Comparison of ENCODE assay signal across 28 mouse cellular contexts in the genomic region with DNA sequence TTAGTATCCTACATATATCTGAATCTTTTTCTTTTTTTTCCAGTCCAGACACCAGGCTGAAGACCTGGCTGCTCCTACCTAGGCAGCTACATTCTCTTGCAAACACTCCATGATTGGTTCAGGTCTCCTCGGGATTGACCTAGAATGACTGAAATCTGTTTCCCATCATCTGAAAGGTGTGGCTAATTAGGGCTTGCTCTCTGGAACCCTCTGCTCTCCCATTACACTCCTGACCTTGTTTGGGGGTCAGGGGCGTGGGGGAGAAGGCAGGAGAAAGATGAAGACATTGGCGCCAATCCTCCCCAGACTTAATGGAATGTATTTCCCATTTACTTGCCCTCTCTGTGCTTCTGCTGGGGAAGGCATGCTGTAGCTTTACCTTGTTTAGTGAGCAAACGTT.
A peak's percentile ranks its signal among the peaks of the same experiment; 100 is the strongest.
DNase-seq lines count a peak whose midpoint lies in the region; ATAC-seq and TF ChIP-seq lines count a peak whose summit lies in the region.
"Had no signal": no experiment of that assay in that cellular context is flagged by ENCODE, and none has a peak within 500 bp of the region (broad histone marks: within the 10 kb centered on the region; RNA-seq: fewer than 3 reads in every experiment).

No protein-coding gene starts in this region.

- no peaks in the 10 kb centered on the region for H3K9me3 ChIP-seq in limb, embryonic 15.5 days
- no peaks in the 10 kb centered on the region for H3K9me3 ChIP-seq in forebrain, postnatal 0 days (ENCODE audit: low read length)
- H3K9me3 ChIP-seq: forebrain, embryonic 12.5 days; heart, embryonic 10.5 days; kidney, embryonic 15.5 days; liver, embryonic 13.5 days; neural tube, embryonic 12.5 days had no signal

- no peak overlapping the region for H3K9ac ChIP-seq in limb, embryonic 15.5 days
- no peak overlapping the region for H3K9ac ChIP-seq in forebrain, postnatal 0 days
- H3K9ac ChIP-seq: forebrain, embryonic 12.5 days; kidney, embryonic 15.5 days; liver, embryonic 13.5 days; neural tube, embryonic 12.5 days had no signal

- no peak for TF ChIP-seq CTCF in forebrain, postnatal 0 days (IDR thresholded peaks at IDR 0.05; ENCODE audit: low read depth)

- DNase-seq in ZHBTc4 (ENCODE audit: low read depth, low spot score), result peak; percentile 16
- peak; percentile 22 for DNase-seq in embryo, embryonic 9.5 days (ENCODE audit: extremely low spot score)
- DNase-seq in forelimb bud, embryonic 11.5 days (ENCODE audit: low read depth, low spot score), result peak; percentile 59
- no peak for DNase-seq in cerebellum, adult 11 months
- DNase-seq in forebrain, postnatal 0 days, result no peak
- DNase-seq: adrenal gland, postnatal 25 days; B cell, adult 2 months; cerebellum, adult 9-11 months; gastrocnemius, postnatal 10 days; heart, postnatal 4 days; kidney, adult 11 months; kidney, postnatal 4 days; layer of hippocampus, adult 9-11 months; liver, embryonic 13.5 days; lung, adult 2 months; midbrain, embryonic 14.5 days; retina, postnatal 1 day; right cerebral cortex, postnatal 25 days; spleen, adult 18-20 months had no signal

- no peak overlapping the region for H3K27ac ChIP-seq in limb, embryonic 15.5 days
- no peak overlapping the region for H3K27ac ChIP-seq in forebrain, postnatal 0 days (ENCODE audit: low read depth, low read length)
- H3K27ac ChIP-seq: forebrain, embryonic 12.5 days; heart, embryonic 10.5 days; kidney, embryonic 15.5 days; liver, embryonic 13.5 days; neural tube, embryonic 12.5 days had no signal

- 0 out of 2 replicates have a peak, but pooled peaks have one; percentile 8 for ATAC-seq in limb, embryonic 15.5 days (ENCODE audit: insufficient number of reproducible peaks, low FRiP score, low TSS enrichment, low read depth)
- no peak for ATAC-seq in activated CD4-positive, CD25-positive, alpha-beta regulatory T cell, adult 4 months
- no peak for ATAC-seq in forebrain, postnatal 0 days
- ATAC-seq: hindbrain, embryonic 16.5 days had no signal

- no peaks in the 10 kb centered on the region for H3K36me3 ChIP-seq in limb, embryonic 15.5 days
- no peaks in the 10 kb centered on the region for H3K36me3 ChIP-seq in forebrain, postnatal 0 days (ENCODE audit: insufficient read depth)
- H3K36me3 ChIP-seq: forebrain, embryonic 12.5 days; heart, embryonic 10.5 days; kidney, embryonic 15.5 days; liver, embryonic 13.5 days; neural tube, embryonic 12.5 days had no signal

- no peak overlapping the region for H3K4me3 ChIP-seq in limb, embryonic 15.5 days
- no peak overlapping the region for H3K4me3 ChIP-seq in forebrain, postnatal 0 days (ENCODE audit: low read depth, low read length)
- H3K4me3 ChIP-seq: erythroblast, embryonic 14.5 days; forebrain, embryonic 12.5 days; heart, embryonic 10.5 days; kidney, embryonic 15.5 days; liver, embryonic 13.5 days; neural tube, embryonic 12.5 days had no signal

- H3K4me1 ChIP-seq in limb, embryonic 15.5 days, result peaks cover 9% of the 10 kb centered on the region
- H3K4me1 ChIP-seq in forebrain, postnatal 0 days (ENCODE audit: insufficient read depth), result no peaks in the 10 kb centered on the region
- H3K4me1 ChIP-seq: forebrain, embryonic 12.5 days; heart, embryonic 10.5 days; liver, embryonic 13.5 days; neural tube, embryonic 12.5 days had no signal

- H3K4me2 ChIP-seq in limb, embryonic 15.5 days, result no peak overlapping the region
- no peak overlapping the region for H3K4me2 ChIP-seq in forebrain, postnatal 0 days (ENCODE audit: low read depth)
- H3K4me2 ChIP-seq: forebrain, embryonic 12.5 days; kidney, embryonic 15.5 days; liver, embryonic 13.5 days; neural tube, embryonic 12.5 days had no signal

- H3K27me3 ChIP-seq in limb, embryonic 15.5 days, result peaks cover 19% of the 10 kb centered on the region
- H3K27me3 ChIP-seq in forebrain, postnatal 0 days (ENCODE audit: insufficient read depth, low read length), result no peaks in the 10 kb centered on the region
- H3K27me3 ChIP-seq: CH12.LX; forebrain, embryonic 12.5 days; kidney, embryonic 15.5 days; liver, embryonic 13.5 days; neural tube, embryonic 12.5 days had no signal

- WGBS in limb, embryonic 15.5 days, result 33% methylated on average over 4 of the region's 4 CpGs
- WGBS in forebrain, postnatal 0 days, result 83% methylated on average over 4 of the region's 4 CpGs

Comparison
In these comparisons a context has a peak if more than half of its experiments do, and no peak if none do; other contexts are left out.
1. DNase-seq: peak in ZHBTc4 (single experiment), embryo, embryonic 9.5 days (single experiment) and forelimb bud, embryonic 11.5 days (single experiment); none in cerebellum, adult 11 months (single experiment) and forebrain, postnatal 0 days (single experiment).